Mouse (Mus musculus): Measurements from ENCODE around the gene Gm37240. TPM values are rescaled to one million over a fixed set of nuclear protein-coding genes. Genes with fewer than 3 reads are reported as not detected.

Gene Gm37240
- polyA plus RNA-seq, 1 experiment from 2014 or later: 3.0 TPM

MicroRNA genes within 50 kb of the gene (microRNA counts, 519-probe panel; counts per million panel counts)
- microRNA mmu-miR-466k: not detected

Small RNA genes within 50 kb of the gene (microRNA-seq; reads per million reads assigned to microRNA genes)
- gene Mir466k: not detected

Other genes starting within 250 kb of the Gm37240 start
- gene Fam160a1, start 70.2 kb downstream of the Gm37240 start, polyA plus RNA-seq (2016; fragmentation: Nextera tagmentation; extraction: Ambion mirVana): 1.7 and 2.1 TPM in 2 replicates
- gene Glt28d2, start within 50 bp of the Gm37240 start, polyA plus RNA-seq (2016; fragmentation: Nextera tagmentation; extraction: Ambion mirVana): 0.72 and 0.78 TPM in 2 replicates
- 10.4 and 17.7 TPM in 2 replicates for gene Sh3d19, start 83.6 kb upstream of the Gm37240 start, polyA plus RNA-seq (2016; fragmentation: Nextera tagmentation; extraction: Ambion mirVana)
- not detected in 2 replicates for gene Prss48, start 115.0 kb upstream of the Gm37240 start, polyA plus RNA-seq (2016; fragmentation: Nextera tagmentation; extraction: Ambion mirVana)